Mouse (Mus musculus) heart, embryonic 10.5 days (tissue): ENCODE measurements around the gene Slc8a1. TPM values are rescaled to one million over a fixed set of nuclear protein-coding genes. Genes with fewer than 3 reads are reported as not detected.
A peak's percentile ranks its signal among the peaks of the same experiment; 100 is the strongest.

ENCODE experiments used
- DNase-seq: peaks from one replicate; pipeline ENCODE4 v3.0.0-alpha.2; 2017; ENCODE audit warnings: low spot score
- H3K27ac ChIP-seq: fragments of 300-500 bp; sonication (generic); 2 replicates; pipeline ENCODE4 v1.5.1; 2016; ENCODE audit warnings: mild to moderate bottlenecking
- H3K27me3 ChIP-seq: fragments of 300-500 bp; sonication (generic); 2 replicates; pipeline ENCODE4 v1.6.1; 2016; ENCODE audit warnings: mild to moderate bottlenecking; ENCODE audit not compliant: poor library complexity, insufficient read depth, severe bottlenecking
- H3K36me3 ChIP-seq: fragments of 300-500 bp; sonication (generic); 2 replicates; pipeline ENCODE4 v1.6.1; 2016; ENCODE audit warnings: mild to moderate bottlenecking, moderate library complexity
- H3K4me1 ChIP-seq: fragments of 300-500 bp; sonication (generic); 2 replicates; pipeline ENCODE4 v1.6.1; 2016; ENCODE audit warnings: mild to moderate bottlenecking
- H3K4me3 ChIP-seq: fragments of 300-500 bp; sonication (generic); 2 replicates; pipeline ENCODE4 v1.5.1; 2016; ENCODE audit warnings: mild to moderate bottlenecking, moderate library complexity
- H3K9me3 ChIP-seq: fragments of 300-500 bp; sonication (generic); 2 replicates; pipeline ENCODE4 v1.6.1; 2016; ENCODE audit warnings: mild to moderate bottlenecking, moderate library complexity
- WGBS: fragments of 180-500 bp; shearing (Covaris S2); methylation state at CpG from one replicate; pipeline ENCODE4 v1.1.7; 2016; 5-methylcytosine and 5-hydroxymethylcytosine counted together
- polyA plus RNA-seq: library from polyadenylated mRNA; unstranded; fragments of >200 nt; fragmentation: Nextera tagmentation; extraction: Ambion mirVana; gene quantifications from 2 replicates; pipeline ENCODE4 v1.2.1, GENCODE M21; 2016

Slc8a1 gene
- polyA plus RNA-seq: 58.1 and 107 TPM in 2 replicates

DNA sequence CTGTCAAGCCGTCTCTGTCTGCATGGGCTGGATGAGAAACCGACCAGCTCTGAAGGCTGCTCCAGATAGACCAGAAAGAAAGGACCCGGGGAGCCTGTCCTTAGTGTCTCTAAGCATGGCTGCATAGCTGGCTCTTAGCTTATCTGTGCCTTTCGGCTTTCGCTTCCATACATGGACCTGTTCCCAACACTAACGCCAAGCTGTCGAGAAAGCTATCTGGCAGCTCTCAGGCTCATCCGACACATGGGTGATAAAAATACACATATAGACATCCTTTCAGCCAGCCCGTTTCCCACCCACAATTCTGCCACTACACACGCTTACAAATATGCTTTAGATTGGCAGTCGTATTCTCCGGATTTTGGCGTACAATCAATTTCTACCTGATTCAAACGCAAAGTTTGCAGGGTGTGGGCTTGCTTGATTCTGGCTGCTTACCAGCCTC, at the start of gene Slc8a1:
Gene Slc8a1, minus strand, starts transcription at position 67 of the 445 bp plus-strand sequence.
- H3K4me3 ChIP-seq: peak within 1 kb of the TSS; percentile 61
- H3K27me3 ChIP-seq: no peaks in the 10 kb centered on the region
- 36% methylated on average over 14 of the region's 14 CpGs for WGBS
- H3K9me3 ChIP-seq: no peaks in the 10 kb centered on the region
- H3K4me1 ChIP-seq: peaks cover 8% of the 10 kb centered on the region; the same call in 1 of the 2 replicates
- H3K27ac ChIP-seq: peak within 1 kb of the TSS; percentile 93
- peak; percentile 93 for DNase-seq
- peaks cover 2% of the 10 kb centered on the region; the same call in 1 of the 2 replicates for H3K36me3 ChIP-seq

DNA sequence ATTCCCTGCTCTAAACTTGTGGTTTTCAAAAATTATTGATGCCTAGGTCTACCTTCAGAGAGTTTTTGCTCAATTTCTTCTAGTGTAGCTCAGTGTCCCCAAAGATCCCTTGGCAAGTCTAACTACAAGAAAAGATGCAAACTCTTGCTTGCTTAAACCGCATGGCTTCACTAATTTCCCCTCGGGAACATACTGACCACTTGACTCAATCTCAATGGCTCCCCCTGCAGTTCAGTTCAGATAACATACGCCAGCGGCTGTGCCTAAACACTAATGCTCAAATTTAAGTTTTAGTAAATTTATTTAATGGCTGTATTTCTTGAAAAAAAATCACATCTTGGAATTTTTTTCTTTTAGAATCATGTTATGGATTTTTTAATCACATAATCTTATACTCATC, 49.2 kb upstream of the Slc8a1 start:
- no peak for DNase-seq
- no peaks in the 10 kb centered on the region for H3K9me3 ChIP-seq

GRCm38 (mm10) chr17:81782326-81782725, 44.1 kb upstream of the Slc8a1 start:
- DNase-seq: no peak
- Histone ChIP-seq H3K27me3 (no peaks in the 10 kb centered on the region), H3K36me3 (no peaks in the 10 kb centered on the region), H3K9me3 (no peaks in the 10 kb centered on the region), H3K4me3 (no peak overlapping the region), H3K27ac (peak overlapping the region; percentile 87), H3K4me1 (peaks cover 35% of the 10 kb centered on the region)
- WGBS: 81% methylated on average over 4 of the region's 4 CpGs

More for the DNA sequence above, 49.2 kb upstream of the Slc8a1 start:
- no peak overlapping the region for H3K4me3 ChIP-seq
- no peak overlapping the region for H3K27ac ChIP-seq
- 36% methylated on average over 4 of the region's 4 CpGs for WGBS
- H3K36me3 ChIP-seq: no peaks in the 10 kb centered on the region
- H3K27me3 ChIP-seq: no peaks in the 10 kb centered on the region
- peaks cover 14% of the 10 kb centered on the region for H3K4me1 ChIP-seq

- Histone ChIP-seq H3K27me3 (no peaks in the 10 kb centered on the region), H3K27ac (peak overlapping the region; percentile 88), H3K4me1 (peaks cover 30% of the 10 kb centered on the region), H3K36me3 (no peaks in the 10 kb centered on the region), H3K4me3 (no peak overlapping the region), H3K9me3 (no peaks in the 10 kb centered on the region)
- 25% methylated on average over 5 of the region's 5 CpGs for WGBS
- DNase-seq: peak; percentile 83
Observed at GRCm38 (mm10) chr17:81781491-81781890, 43.3 kb upstream of the Slc8a1 start.

- H3K27me3 ChIP-seq: no peaks in the 10 kb centered on the region
- H3K9me3 ChIP-seq: no peaks in the 10 kb centered on the region
- H3K4me3 ChIP-seq: no peak overlapping the region
- H3K4me1 ChIP-seq: peaks cover 36% of the 10 kb centered on the region
- H3K36me3 ChIP-seq: no peaks in the 10 kb centered on the region
- WGBS: 77% methylated on average over 4 of the region's 4 CpGs
- no peak for DNase-seq
- H3K27ac ChIP-seq: peak overlapping the region; percentile 88
Observed at GRCm38 (mm10) chr17:81779883-81780282, 41.7 kb upstream of the Slc8a1 start.

- no peaks in the 10 kb centered on the region for H3K4me1 ChIP-seq
- no peak for DNase-seq
- H3K9me3 ChIP-seq: no peaks in the 10 kb centered on the region
- H3K27ac ChIP-seq: no peak overlapping the region
- no peak overlapping the region for H3K4me3 ChIP-seq
- H3K27me3 ChIP-seq: no peaks in the 10 kb centered on the region
- H3K36me3 ChIP-seq: no peaks in the 10 kb centered on the region
- WGBS: 71% methylated on average over 2 of the region's 2 CpGs
Observed at GRCm38 (mm10) chr17:81750664-81751063, 12.5 kb upstream of the Slc8a1 start.

DNA sequence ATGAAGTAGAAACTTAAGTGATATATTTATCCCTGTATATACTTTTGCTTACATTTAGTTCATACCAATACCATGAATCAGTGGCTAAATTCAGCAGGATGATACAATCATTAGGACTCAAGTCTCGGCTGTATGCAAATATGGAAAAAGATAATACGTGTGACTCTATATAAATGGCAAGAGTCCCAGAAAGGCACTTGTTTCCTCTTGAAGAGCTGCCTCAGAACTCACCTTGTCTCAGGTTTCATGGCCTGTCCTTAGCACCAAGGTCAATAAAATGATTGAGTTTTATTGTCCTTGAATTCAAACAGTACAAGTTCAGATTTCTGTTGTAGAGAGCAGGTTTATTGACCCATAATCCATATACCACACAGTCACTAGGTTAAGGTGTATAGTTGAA, 4.9 kb upstream of the Slc8a1 start:
- 43% methylated on average over 2 of the region's 2 CpGs for WGBS
- Histone ChIP-seq H3K27ac (no peak overlapping the region), H3K4me3 (no peak overlapping the region), H3K9me3 (no peaks in the 10 kb centered on the region), H3K4me1 (peaks cover 8% of the 10 kb centered on the region; the same call in 1 of the 2 replicates), H3K27me3 (no peaks in the 10 kb centered on the region), H3K36me3 (no peaks in the 10 kb centered on the region)
- DNase-seq: no peak

GRCm38 (mm10) chr17:81740576-81740975, 2.4 kb upstream of the Slc8a1 start:
- Histone ChIP-seq H3K4me3 (peak overlapping the region; percentile 25; the same call in 1 of the 2 replicates), H3K27ac (peak overlapping the region; percentile 85), H3K9me3 (no peaks in the 10 kb centered on the region), H3K27me3 (no peaks in the 10 kb centered on the region), H3K4me1 (peaks cover 8% of the 10 kb centered on the region; the same call in 1 of the 2 replicates), H3K36me3 (no peaks in the 10 kb centered on the region)
- no peak for DNase-seq
- 27% methylated on average over 6 of the region's 6 CpGs for WGBS

DNA sequence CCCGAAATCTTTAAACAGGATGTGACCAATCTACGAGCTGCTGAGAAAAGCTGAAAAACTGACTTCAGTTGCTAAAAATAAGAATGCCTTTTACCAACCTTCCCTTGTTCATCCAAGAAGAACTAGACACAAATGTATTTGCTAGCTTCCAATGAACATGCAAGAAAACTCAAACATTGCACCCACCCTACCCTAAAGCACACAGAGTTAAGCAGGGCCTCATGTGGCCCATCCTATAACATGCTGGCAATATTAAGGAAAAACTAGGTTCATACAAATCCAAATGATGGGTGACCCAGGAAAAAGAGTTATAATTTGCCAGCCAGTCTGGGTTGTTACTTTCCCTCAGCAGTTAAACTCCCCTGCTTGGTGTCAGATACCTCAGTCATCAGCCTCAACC, 398 bp downstream of the Slc8a1 start:
- peaks cover 2% of the 10 kb centered on the region; the same call in 1 of the 2 replicates for H3K36me3 ChIP-seq
- WGBS: 36% methylated on average over 2 of the region's 2 CpGs
- no peaks in the 10 kb centered on the region for H3K9me3 ChIP-seq
- peak overlapping the region; percentile 61 for H3K4me3 ChIP-seq
- H3K27ac ChIP-seq: peak overlapping the region; percentile 93
- H3K4me1 ChIP-seq: peaks cover 8% of the 10 kb centered on the region; the same call in 1 of the 2 replicates
- H3K27me3 ChIP-seq: no peaks in the 10 kb centered on the region
- no peak for DNase-seq

DNA sequence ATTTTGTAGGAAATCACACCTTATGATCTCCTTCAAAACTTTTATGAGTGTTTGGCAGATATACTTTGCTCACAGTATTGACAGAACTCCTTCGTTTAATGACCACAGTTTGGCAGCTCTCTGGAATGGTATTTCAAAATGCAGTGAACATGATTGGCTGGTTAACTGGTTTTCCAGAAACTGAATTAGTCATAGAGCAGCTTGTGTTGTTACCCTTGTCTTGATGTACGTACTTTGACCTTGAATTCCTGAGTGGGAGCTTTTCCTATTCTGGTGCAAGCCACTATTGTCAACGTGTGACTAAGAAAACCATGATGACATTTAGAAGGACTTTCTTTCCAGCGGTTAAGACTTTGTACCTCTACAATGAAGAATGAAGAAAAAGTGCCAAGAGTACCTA, 868 bp downstream of the Slc8a1 start:
- no peak for DNase-seq
- Histone ChIP-seq H3K9me3 (no peaks in the 10 kb centered on the region), H3K27me3 (no peaks in the 10 kb centered on the region), H3K4me1 (peaks cover 6% of the 10 kb centered on the region; the same call in 1 of the 2 replicates), H3K4me3 (peak overlapping the region; percentile 61), H3K27ac (peak overlapping the region; percentile 93), H3K36me3 (peaks cover 2% of the 10 kb centered on the region; the same call in 1 of the 2 replicates)
- 41% methylated on average over 4 of the region's 4 CpGs for WGBS

DNA sequence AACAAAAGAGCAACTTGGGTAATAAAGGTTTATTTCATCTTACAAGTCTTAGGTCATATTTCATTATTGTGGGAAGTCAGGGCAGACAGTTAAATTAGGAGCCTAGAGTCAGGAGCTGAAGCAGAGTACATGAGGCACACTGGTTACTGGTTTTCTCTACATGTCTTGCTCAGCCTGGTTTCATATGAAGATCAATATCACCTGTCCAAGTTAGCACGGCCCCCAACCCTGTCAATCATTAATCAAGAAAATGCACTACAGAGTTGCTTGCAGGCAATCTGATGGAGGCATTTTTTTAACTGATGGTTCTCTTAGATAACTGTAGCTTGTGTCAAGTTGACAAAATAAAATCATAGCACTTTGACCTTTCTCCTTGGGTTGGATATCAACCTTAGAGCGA, 2.6 kb downstream of the Slc8a1 start:
- Histone ChIP-seq H3K36me3 (peaks cover 2% of the 10 kb centered on the region; the same call in 1 of the 2 replicates), H3K9me3 (no peaks in the 10 kb centered on the region), H3K4me1 (no peaks in the 10 kb centered on the region; the same call in 1 of the 2 replicates), H3K4me3 (peak overlapping the region; percentile 61), H3K27ac (peak overlapping the region; percentile 93), H3K27me3 (no peaks in the 10 kb centered on the region)
- no peak for DNase-seq
- 34% methylated on average over 2 of the region's 2 CpGs for WGBS

GRCm38 (mm10) chr17:81729891-81730290, 8.3 kb downstream of the Slc8a1 start:
- DNase-seq: no peak
- WGBS: 65% methylated on average over 4 of the region's 4 CpGs
- H3K27ac ChIP-seq: no peak overlapping the region
- H3K27me3 ChIP-seq: no peaks in the 10 kb centered on the region
- H3K9me3 ChIP-seq: no peaks in the 10 kb centered on the region
- peaks cover 12% of the 10 kb centered on the region; the same call in 1 of the 2 replicates for H3K36me3 ChIP-seq
- H3K4me3 ChIP-seq: peak overlapping the region; percentile 32; the same call in 1 of the 2 replicates
- no peaks in the 10 kb centered on the region for H3K4me1 ChIP-seq

- no peaks in the 10 kb centered on the region for H3K27me3 ChIP-seq
- H3K4me3 ChIP-seq: no peak overlapping the region
- no peaks in the 10 kb centered on the region for H3K9me3 ChIP-seq
- H3K27ac ChIP-seq: no peak overlapping the region
- H3K4me1 ChIP-seq: no peaks in the 10 kb centered on the region
- H3K36me3 ChIP-seq: peaks cover 19% of the 10 kb centered on the region; the same call in 1 of the 2 replicates
- no peak for DNase-seq
- WGBS: 53% methylated on average over 1 of the region's 1 CpGs
Observed at GRCm38 (mm10) chr17:81712273-81712751, 25.9 kb downstream of the Slc8a1 start.
